Mouse (Mus musculus) cerebellum, adult (tissue): ENCODE measurements around the gene Rbmxl1.
"Not testable (repeated sequence)": the region's sequence is repeated elsewhere in the genome, so short reads cannot be mapped to it uniquely, and the experiment has no call there.

ENCODE experiments used
- ATAC-seq: cut with Nextera tagmentation; 2 replicates; pipeline ENCODE4 v1.9.2; 2017; ENCODE audit warnings: mild to moderate bottlenecking, moderate library complexity, mixed read lengths; ENCODE audit not compliant: insufficient number of reproducible peaks, low FRiP score, low TSS enrichment

The Rbmxl1 gene

GRCm38 (mm10) chr8:78508719-78509272 is at the start of gene Rbmxl1:
Gene Rbmxl1 (minus strand): TSS chr8:78508898.
- ATAC-seq: peak; percentile 75

GRCm38 (mm10) chr8:78556773-78557434 is 48.2 kb upstream of the Rbmxl1 start:
- ATAC-seq: no peak

- no peak for ATAC-seq
Observed at GRCm38 (mm10) chr8:78555817-78556216, 47.1 kb upstream of the Rbmxl1 start.

- no peak for ATAC-seq
Observed at GRCm38 (mm10) chr8:78550752-78551134, 42.0 kb upstream of the Rbmxl1 start.

GRCm38 (mm10) chr8:78549971-78550751 is 41.5 kb upstream of the Rbmxl1 start:
- ATAC-seq: no peak

GRCm38 (mm10) chr8:78545153-78545817 is 36.6 kb upstream of the Rbmxl1 start:
- ATAC-seq: not testable (repeated sequence)

- ATAC-seq: no peak
Observed at GRCm38 (mm10) chr8:78544545-78544944, 35.8 kb upstream of the Rbmxl1 start.

- no peak for ATAC-seq
Observed at GRCm38 (mm10) chr8:78543621-78544020, 34.9 kb upstream of the Rbmxl1 start.

- not testable (repeated sequence) for ATAC-seq
Observed at GRCm38 (mm10) chr8:78542670-78543069, 34.0 kb upstream of the Rbmxl1 start.

- ATAC-seq: no peak
Observed at GRCm38 (mm10) chr8:78537795-78538194, 29.1 kb upstream of the Rbmxl1 start.

GRCm38 (mm10) chr8:78536716-78537115 is 28.0 kb upstream of the Rbmxl1 start:
- ATAC-seq: no peak

GRCm38 (mm10) chr8:78533981-78534380 is 25.3 kb upstream of the Rbmxl1 start:
- no peak for ATAC-seq

GRCm38 (mm10) chr8:78515132-78515531 is 6.4 kb upstream of the Rbmxl1 start:
- ATAC-seq: no peak

GRCm38 (mm10) chr8:78514706-78515105 is 6.0 kb upstream of the Rbmxl1 start:
- ATAC-seq: no peak

- no peak for ATAC-seq
Observed at GRCm38 (mm10) chr8:78513106-78513505, 4.4 kb upstream of the Rbmxl1 start.

GRCm38 (mm10) chr8:78510926-78511325 is 2.2 kb upstream of the Rbmxl1 start:
- ATAC-seq: no peak

GRCm38 (mm10) chr8:78510094-78510493 is 1.4 kb upstream of the Rbmxl1 start:
- ATAC-seq: no peak

GRCm38 (mm10) chr8:78509273-78510031 is 754 bp upstream of the Rbmxl1 start, which contains the start of gene Slc10a7:
Gene Slc10a7 (plus strand): TSS chr8:78509346.
- peak; percentile 93 for ATAC-seq

GRCm38 (mm10) chr8:78507979-78508718 is 549 bp downstream of the Rbmxl1 start:
- peak; percentile 13 for ATAC-seq
